Mouse (Mus musculus) mammary gland, adult 2 months (tissue): ENCODE measurements around the gene Foxn1. TPM values are rescaled to one million over a fixed set of nuclear protein-coding genes. Genes with fewer than 3 reads are reported as not detected.

ENCODE experiments used
- polyA plus RNA-seq: library from polyadenylated mRNA; depleted of rRNA; stranded (reverse); fragments of >200 nt; gene quantifications from 2 replicates; pipeline ENCODE4 v1.2.3, GENCODE M21; 2012; ENCODE audit warnings: low replicate concordance; rRNA removed

Gene Foxn1
- polyA plus RNA-seq: 0.04 and 0.24 TPM in 2 replicates

GRCm38 (mm10) chr11:78386508-78387043 is at the start of gene Foxn1:
Foxn1 (minus strand) TSS chr11:78386558.

GRCm38 (mm10) chr11:78422055-78422819 is 35.9 kb upstream of the Foxn1 start, which contains the start of gene Slc13a2:
Slc13a2 (minus strand) TSS chr11:78422217.

GRCm38 (mm10) chr11:78343381-78344327 is 42.7 kb downstream of the Foxn1 start, which contains the start of gene Unc119:
Unc119 (plus strand) TSS chr11:78343482.

GRCm38 (mm10) chr11:78327634-78328511 is 58.5 kb downstream of the Foxn1 start, which contains the start of gene Pigs:
Pigs (plus strand) TSS chr11:78328415.

GRCm38 (mm10) chr11:78322860-78323259 is 63.5 kb downstream of the Foxn1 start, which contains the start of gene Aldoc:
Aldoc (plus strand) TSS chr11:78322968.

Other genes with a start within 250 kb of the Foxn1 start
- gene Traf4, start 221.0 kb downstream of the Foxn1 start, polyA plus RNA-seq: 63.0 and 125 TPM in 2 replicates
- gene Nek8, start 209.9 kb downstream of the Foxn1 start, polyA plus RNA-seq: 21.0 and 21.1 TPM in 2 replicates
- 120 and 266 TPM in 2 replicates for gene Tlcd1, start 209.8 kb downstream of the Foxn1 start, polyA plus RNA-seq
- gene Rpl23a, start 203.0 kb downstream of the Foxn1 start, polyA plus RNA-seq: 123 and 258 TPM in 2 replicates
- gene Rab34, start 198.1 kb downstream of the Foxn1 start, polyA plus RNA-seq: 98.3 and 206 TPM in 2 replicates
- gene Proca1, start 193.2 kb downstream of the Foxn1 start, polyA plus RNA-seq: 3.4 and 6.1 TPM in 2 replicates
- 74.7 and 130 TPM in 2 replicates for gene Sdf2, start 140.8 kb downstream of the Foxn1 start, polyA plus RNA-seq
- gene Supt6, start 140.6 kb downstream of the Foxn1 start, polyA plus RNA-seq: 16.2 and 27.0 TPM in 2 replicates
- 69.1 and 142 TPM in 2 replicates for gene 2610507B11Rik, start 124.8 kb downstream of the Foxn1 start, polyA plus RNA-seq
- 0.10 and 0.50 TPM in 2 replicates for gene BC030499, start 95.7 kb downstream of the Foxn1 start, polyA plus RNA-seq
- gene Spag5, start 85.0 kb downstream of the Foxn1 start, polyA plus RNA-seq: 1.6 and 2.6 TPM in 2 replicates
- gene Aldoc, start 63.6 kb downstream of the Foxn1 start, polyA plus RNA-seq: 18.0 and 27.1 TPM in 2 replicates
- gene Pigs, start 58.1 kb downstream of the Foxn1 start, polyA plus RNA-seq: 87.7 and 99.7 TPM in 2 replicates
- gene Unc119, start 43.1 kb downstream of the Foxn1 start, polyA plus RNA-seq: 92.2 and 115 TPM in 2 replicates
- gene Slc13a2, start 35.7 kb upstream of the Foxn1 start, polyA plus RNA-seq: 0.45 and 0.98 TPM in 2 replicates
- gene Slc46a1, start 79.1 kb upstream of the Foxn1 start, polyA plus RNA-seq: 36.6 and 36.8 TPM in 2 replicates
- gene Sarm1, start 111.2 kb upstream of the Foxn1 start, polyA plus RNA-seq: 1.1 and 1.2 TPM in 2 replicates
- 32.4 and 41.2 TPM in 2 replicates for gene Vtn, start 112.5 kb upstream of the Foxn1 start, polyA plus RNA-seq
- 0.14 TPM in 1 of 2 replicates, not detected in the other for gene Sebox, start 116.9 kb upstream of the Foxn1 start, polyA plus RNA-seq
- 9.3 and 14.5 TPM in 2 replicates for gene Tmem199, start 125.6 kb upstream of the Foxn1 start, polyA plus RNA-seq
- 59.3 and 88.1 TPM in 2 replicates for gene Poldip2, start 125.6 kb upstream of the Foxn1 start, polyA plus RNA-seq
- 30.2 and 44.7 TPM in 2 replicates for gene Tnfaip1, start 149.8 kb upstream of the Foxn1 start, polyA plus RNA-seq
- gene Ift20, start 149.8 kb upstream of the Foxn1 start, polyA plus RNA-seq: 44.7 and 54.9 TPM in 2 replicates
- 16.0 and 16.7 TPM in 2 replicates for gene Tmem97, start 164.2 kb upstream of the Foxn1 start, polyA plus RNA-seq